Mouse (Mus musculus) heart, postnatal 10 days (tissue): ENCODE measurements around the gene Itga10. TPM values are rescaled to one million over a fixed set of nuclear protein-coding genes. Genes with fewer than 3 reads are reported as not detected.
"Not testable (repeated sequence)": the region's sequence is repeated elsewhere in the genome, so short reads cannot be mapped to it uniquely, and the experiment has no call there.

Source experiments
- DNase-seq, 2 experiments: peaks; one replicate each; pipeline ENCODE4 v3.0.0; 2021
- intact Hi-C: fragments of 180-260 bp; cut with DNase I; formaldehyde crosslinking; loops from one replicate; pipeline ENCODE4 v1.15.1; 2025
- total RNA-seq, 2 experiments: library from RNA; stranded (reverse); gene quantifications; 2 replicates each; pipeline ENCODE4 v1.2.3; 2021

Gene Itga10
- total RNA-seq, 2 experiments from 2014 or later = 0.60 to 1.5 TPM

DNA sequence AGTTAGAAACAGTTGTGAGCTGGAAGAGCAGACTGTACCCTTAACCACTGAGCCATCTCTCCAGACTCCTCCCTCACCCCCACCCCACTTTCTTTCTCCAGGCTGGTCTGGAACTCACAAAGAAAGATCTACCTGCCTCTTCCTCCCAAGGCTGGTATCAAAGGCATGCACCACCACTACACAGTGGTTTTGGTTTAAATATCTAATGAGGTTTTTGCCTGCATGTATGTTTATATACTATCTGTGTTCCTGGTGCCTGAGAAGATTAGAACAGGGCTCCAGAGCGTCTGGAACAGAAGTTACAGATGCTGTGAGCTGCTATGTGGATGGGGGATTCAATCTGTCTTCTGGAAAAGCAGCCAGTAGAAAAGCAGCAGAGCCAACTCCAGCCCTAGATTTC is 11.4 kb upstream of the Itga10 start:
- intact Hi-C loops = loop anchor here (2.0 kb wide), 1 partner anchor 31 kb away; no protein-coding TSS in a partner anchor

DNA sequence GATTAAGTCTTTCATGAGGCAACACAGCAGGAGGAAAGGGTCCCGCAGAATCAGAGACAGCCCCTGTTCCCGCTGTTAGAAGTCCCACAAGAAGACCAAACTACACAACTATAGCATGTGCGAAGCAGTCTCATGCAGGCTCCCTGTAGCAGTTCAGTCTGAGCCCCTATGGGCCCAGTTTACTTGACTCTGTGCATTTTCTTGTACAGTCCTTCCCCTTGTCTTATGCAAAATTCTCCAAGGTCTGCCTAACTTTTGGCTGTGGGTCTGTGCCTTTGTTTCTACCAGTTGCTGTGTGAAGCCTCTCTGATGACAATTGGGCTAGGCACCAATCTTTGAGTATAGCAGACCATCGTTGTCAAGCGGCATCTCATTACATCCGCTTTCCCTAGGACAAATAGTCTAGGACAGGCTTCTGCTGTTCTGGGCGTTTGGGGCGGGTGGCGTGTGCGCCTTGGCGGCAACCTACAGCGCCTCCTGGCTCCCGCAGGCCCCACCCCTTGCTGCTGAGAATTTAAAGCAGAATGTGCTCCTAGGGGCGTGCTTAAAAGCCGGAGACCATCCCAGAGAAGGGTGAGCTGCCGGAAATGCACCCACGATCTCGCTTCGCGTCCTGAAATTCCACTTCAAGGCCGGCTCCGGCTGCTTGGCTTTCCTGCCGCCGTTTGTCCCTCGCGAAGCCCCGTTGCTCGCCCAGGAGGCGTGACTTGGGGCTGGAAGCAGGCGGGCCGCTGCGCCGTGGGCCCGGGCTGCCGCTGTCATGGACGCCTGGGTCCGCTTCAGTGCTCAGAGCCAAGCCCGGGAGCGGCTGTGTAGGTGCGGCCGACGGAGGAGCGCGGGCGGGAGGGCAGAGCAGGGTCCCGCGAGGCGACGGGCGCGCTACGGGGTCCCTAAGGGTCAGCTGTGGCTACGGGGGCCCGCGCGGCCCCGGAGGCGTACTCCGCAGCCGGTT is 10.2 kb upstream of the Itga10 start, which contains the start of the genes Pex11b and Gm42957:
Pex11b (plus strand) TSS at position 449 of the 952 bp plus-strand sequence.
Gm42957 (plus strand) TSS at position 547 of the 952 bp plus-strand sequence.
- intact Hi-C loops = loop anchor here (2.0 to 5.0 kb wide), 2 partner anchors 32 to 62 kb away; partner anchors contain the start of gene Pias3
- DNase-seq = peak; percentile 94

More for the DNA sequence above, 11.4 kb upstream of the Itga10 start:
- DNase-seq = no peak

DNA sequence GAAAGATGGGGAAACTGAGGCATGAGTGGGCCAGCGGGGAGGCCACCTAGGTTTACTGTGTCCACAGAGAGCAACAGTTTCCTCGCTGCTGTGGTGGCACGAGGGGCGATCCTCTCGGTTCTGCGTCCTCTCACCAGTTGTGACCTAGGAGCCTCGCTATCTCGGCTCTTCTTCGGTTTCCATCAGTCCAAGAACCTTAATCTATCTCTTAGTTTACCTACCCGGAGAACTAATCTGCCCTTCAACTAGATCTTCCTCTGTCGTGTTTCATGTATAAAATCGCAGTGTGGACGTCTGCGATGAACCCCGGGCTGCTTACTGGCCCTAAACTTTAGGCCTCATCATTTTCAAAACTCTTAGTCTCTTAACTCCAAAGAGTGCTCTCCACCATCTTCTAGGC is 9.5 kb upstream of the Itga10 start:
- intact Hi-C loops = loop anchor here (2.0 to 5.0 kb wide), 2 partner anchors 33 to 61 kb away; partner anchors contain the start of gene Pias3
- DNase-seq = no peak

DNA sequence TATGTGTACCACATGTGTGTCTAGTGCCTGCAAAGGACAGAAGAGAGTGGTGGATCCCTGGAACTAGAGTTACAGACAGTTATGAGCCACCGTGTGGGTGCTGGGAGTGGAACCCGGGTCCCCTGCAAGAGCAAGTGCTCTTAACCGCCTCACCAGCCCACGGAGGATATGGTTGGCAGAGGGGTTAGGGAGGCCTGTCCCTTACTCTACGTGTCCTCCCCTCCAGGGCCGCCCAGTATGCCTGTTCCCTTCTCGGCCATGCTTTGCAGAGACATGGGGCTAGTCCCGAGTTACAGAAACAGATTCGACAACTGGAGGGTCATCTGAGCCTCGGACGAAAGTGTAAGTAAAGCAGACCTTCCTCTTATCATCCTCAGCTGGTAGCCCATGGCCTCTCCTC is 8.9 kb upstream of the Itga10 start:
- no peak for DNase-seq
- intact Hi-C loops = loop anchor here (5.0 kb wide), 1 partner anchor 61 kb away; the partner anchor contains the start of gene Pias3

DNA sequence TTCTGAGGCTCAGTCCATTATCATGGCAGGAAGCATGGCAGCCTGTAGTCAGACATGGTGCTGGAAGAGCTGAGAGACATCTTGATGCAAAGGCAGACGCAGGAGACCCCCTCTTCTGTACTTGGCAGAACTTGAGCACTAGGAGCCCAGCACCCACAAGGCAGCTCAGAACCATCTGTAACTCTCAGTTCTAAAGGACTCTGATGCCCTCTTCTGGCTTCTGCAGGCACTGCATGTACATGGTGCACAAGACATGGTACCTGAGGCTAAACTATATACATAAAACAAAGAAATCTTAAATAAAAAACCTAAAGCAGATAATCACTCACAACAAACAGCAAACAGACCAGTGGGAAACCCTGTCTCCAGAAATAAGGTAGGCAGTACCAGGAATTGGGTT is 6.2 kb upstream of the Itga10 start:
- DNase-seq = peak; percentile 57 to 71
- intact Hi-C loops = loop anchor here (2.0 to 5.0 kb wide), 3 partner anchors 58 to 92 kb away; partner anchors contain the start of gene Pias3

DNA sequence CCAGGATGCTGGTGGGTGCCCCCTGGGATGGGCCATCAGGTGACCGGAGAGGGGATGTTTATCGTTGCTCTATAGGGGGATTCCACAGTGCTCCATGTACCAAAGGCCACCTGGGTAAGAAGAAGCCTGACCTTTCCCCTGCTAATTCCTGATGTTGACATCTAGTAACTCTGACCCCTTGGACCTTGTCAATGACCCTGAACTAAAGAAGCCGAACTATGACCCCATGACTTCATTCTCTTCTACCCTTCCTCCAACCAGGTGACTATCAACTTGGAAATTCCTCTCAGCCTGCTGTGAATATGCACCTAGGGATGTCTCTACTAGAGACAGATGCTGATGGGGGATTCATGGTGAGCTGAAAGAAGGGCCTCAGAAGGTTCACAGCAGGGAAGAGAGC is 2.0 kb downstream of the Itga10 start:
- intact Hi-C loops = no loop called here
- no peak for DNase-seq

DNA sequence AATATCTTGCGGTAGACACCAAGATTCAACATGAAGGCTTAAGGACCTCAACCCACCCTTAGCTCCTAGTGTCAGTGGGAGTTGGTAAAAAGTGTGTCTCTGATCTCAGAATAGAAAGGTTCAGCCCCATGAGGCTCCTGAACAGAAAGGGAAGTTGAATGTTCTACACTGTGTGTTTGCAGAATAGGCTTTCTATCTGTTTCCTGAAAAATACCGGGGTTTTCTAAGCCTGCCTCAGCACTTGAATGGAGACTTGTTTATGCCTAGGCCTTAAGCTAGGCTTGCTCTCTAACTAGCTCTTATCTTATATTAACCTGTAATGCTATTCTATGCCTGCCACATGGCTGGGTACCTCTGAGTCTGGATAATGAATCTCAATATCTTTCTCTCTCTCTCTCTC is 15.5 kb downstream of the Itga10 start:
- DNase-seq = no peak
- intact Hi-C loops = no loop called here

DNA sequence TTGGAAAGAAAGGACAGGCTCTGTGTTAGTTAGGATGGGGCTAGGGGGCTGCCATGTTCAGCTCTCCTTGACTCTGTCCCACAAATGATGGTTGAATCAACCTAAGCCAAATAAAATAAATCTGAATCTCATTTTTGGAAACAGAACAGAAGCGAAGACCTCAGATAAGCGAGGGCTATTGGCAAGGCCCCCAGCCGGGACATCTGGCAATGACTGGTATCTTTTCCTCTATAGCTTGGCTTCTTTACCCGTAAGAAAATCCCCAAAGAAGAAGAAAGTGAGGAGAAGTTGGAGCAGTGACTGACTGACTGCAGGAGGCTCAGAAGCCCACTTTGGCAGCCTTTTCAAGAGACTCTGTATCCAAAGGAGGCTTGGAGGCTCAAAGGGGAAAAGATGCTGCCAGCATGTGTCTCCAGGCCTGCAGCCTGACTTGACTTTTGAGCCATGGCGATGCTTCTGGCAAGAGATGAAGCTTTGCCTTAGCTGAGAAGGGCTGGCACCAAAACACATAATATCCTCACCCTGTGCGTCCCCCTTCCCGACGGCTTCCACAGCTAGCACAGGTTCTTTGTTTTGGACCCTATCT is 17.4 kb downstream of the Itga10 start:
- intact Hi-C loops = loop anchor here (2.0 kb wide), 2 partner anchors 18 to 116 kb away; partner anchors contain the start of gene Itga10
- DNase-seq = no peak

DNA sequence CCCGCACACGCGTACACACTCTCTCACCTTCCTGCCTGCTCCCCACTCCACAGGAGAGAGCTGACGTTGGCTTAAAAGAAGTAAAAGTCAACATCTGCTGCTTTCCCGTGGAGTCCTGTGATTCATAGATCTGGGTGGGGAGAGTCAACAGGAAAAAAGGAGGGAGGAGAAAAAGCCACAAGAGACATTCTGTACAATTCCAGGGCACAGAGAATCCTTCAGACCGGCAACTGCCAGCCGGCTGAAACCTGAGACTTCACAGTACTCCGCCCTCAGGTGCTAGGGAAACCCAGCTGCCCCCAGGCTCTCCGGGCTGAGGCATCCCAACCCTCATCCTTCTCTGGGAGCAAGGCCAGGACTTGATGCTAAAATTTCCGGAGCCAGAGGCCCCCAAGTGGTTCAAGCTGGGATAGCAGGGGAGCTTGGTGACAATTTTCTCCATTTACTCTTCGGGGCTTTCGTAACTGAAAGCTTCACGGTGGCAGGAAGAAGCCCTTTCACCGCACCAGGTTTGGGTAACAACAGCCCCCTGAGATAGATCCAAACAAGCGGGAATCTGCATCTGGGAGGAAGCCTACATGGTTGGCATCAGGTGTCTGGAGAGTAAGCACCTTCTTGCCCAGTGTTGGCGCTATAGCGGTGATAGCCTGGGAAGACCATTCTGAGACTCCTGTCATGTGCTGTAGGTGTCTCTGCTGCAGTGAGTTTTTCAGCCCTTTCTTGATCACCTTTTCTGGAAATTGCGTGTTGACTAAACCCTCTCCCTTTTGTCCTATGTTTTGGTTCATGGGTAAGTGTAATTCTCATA is 18.3 kb downstream of the Itga10 start:
- peak; percentile 89 to 95 for DNase-seq
- intact Hi-C loops = loop anchor here (2.0 kb wide), 2 partner anchors 19 to 117 kb away; partner anchors contain the start of gene Itga10

DNA sequence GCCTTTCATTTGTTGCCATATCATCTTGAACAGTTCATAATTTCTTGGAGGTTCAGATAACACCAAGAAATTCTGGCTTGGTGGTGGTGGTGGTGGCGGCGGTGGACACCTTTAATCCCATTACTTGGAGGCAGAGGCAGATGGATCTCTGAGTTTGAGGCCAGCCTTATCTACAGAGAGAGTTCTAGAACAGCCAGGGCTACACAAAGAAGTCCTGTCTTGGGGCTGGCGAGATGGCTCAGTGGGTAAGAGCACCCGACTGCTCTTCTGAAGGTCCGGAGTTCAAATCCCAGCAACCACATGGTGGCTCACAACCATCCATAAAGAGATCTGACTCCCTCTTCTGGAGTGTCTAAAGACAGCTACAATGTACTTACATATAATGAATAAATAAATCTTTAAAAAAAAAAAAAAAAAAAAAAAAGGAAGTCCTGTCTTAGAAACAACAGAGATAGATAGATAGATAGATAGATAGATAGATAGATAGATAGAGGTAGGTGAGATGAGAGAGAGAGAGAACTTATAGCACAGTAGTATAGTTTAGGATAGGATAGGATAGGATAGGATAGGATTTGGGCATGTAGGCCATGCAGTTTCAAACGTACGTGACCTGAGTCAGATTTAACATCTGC is 20.5 kb downstream of the Itga10 start:
- DNase-seq = not testable (repeated sequence)
- intact Hi-C loops = loop anchor here (5.0 kb wide), 1 partner anchor 41 kb away; the partner anchor contains the start of gene Nudt17

DNA sequence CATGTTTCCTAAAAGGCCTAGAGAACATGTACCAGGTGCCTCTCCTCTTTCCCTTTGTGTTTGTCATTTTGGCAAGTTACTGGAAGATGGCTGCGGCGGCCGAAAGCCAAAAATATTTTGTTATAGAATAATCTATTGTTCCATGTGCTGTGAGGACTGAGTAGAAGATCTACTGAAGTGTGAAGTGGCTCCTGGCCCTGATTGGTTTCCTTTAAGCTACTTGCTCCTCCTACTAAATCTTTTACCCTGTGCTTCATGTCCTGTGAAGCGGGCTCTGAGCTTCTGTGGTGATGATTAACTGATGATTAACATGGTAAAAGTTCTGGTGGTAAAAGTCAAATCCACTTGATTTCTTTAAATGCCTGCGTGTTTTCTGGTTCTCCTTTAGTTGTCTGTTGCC is 21.5 kb downstream of the Itga10 start:
- intact Hi-C loops = loop anchor here (5.0 kb wide), 1 partner anchor 40 kb away; the partner anchor contains the start of gene Nudt17
- no peak for DNase-seq

DNA sequence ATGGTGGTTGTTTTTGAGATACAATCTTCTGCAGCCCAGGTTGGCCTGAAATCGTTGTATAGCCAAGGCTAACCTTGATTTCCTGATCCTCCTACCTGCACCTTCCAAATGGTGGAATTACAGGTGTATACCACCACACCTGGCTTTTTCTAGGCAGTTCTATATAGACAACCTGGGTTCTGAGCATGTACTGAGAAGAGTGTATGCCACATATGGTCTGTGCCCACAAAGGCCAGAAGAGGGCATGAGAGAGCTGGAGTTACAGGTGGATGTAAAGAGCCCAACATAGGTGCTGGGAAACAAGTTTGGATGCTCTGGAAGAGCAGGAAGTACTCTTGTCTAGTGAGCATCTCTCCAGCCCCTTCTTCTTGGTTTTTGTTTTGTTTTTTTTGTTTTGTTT is 21.9 kb downstream of the Itga10 start:
- intact Hi-C loops = loop anchor here (5.0 kb wide), 1 partner anchor 40 kb away; the partner anchor contains the start of gene Nudt17
- no peak for DNase-seq

DNA sequence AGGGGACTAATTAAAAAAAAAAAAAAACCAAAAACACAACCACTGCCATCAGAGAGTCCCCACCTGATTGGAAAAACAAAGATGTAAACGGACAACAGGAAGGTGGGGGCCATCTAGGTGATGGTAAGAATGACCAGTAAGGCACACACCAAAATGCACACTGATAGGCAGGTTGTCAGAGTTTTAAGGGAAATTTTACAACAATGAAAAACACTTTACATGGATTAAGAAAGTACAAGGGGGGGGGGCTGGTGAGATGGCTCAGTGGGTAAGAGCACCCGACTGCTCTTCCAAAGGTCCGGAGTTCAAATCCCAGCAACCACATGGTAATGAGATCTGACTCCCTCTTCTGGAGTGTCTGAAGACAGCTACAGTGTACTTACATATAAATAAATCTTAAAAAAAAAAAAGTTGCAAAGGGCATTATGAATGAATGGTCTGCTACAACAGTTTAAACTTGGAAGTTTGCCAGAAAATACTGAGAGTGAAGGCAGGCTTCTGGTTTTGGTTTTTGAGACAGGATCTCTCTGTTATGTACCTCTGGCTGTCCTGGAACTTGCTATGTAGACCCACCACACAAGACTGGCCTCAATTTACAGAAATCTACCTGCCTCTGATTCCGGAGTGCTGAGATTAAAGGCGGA is 23.2 kb downstream of the Itga10 start:
- DNase-seq = no peak
- intact Hi-C loops = loop anchor here (5.0 kb wide), 1 partner anchor 39 kb away; the partner anchor contains the start of gene Nudt17

DNA sequence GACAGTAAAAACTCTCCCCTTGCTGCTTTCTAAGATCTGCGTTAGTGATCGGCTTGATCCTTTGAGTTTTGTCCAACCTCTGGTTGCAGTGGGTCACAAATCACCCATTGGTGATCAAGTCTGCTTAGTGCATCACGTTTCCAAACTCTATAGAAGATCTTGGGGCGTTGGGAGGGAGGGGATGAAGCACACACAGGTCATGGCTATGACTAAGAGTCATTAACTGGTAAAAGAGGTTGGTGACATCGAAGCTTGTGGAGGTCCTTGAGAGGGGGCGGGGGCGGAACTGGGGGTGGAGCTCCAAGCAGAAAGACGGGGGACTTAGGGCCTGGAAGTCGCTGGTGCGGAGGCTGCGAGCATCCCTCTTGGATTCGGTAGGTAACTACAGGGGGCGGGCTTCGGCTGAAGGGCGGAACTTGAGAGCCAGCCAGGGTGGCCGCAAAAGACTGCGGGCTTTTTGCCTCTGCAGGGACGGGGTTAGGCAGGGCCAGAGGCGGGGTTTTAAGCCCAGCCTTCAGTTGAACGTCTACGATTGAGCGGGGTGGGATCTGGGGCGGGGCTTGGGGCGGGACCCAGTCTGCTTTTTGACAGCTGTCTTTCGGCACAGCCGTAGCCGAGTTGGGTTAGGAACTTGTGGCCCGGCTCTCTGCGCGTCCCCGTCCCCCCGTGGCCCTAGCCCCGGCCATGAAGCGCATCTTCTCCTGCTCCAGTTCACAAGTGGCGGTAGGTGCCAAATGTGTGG is 24.5 kb downstream of the Itga10 start, which contains the start of gene Ankrd35:
Ankrd35 (plus strand) TSS at position 405 of the 742 bp plus-strand sequence.
- intact Hi-C loops = loop anchor here (5.0 kb wide), 1 partner anchor 37 kb away; the partner anchor contains the start of gene Nudt17
- DNase-seq = peak; percentile 82 to 85

DNA sequence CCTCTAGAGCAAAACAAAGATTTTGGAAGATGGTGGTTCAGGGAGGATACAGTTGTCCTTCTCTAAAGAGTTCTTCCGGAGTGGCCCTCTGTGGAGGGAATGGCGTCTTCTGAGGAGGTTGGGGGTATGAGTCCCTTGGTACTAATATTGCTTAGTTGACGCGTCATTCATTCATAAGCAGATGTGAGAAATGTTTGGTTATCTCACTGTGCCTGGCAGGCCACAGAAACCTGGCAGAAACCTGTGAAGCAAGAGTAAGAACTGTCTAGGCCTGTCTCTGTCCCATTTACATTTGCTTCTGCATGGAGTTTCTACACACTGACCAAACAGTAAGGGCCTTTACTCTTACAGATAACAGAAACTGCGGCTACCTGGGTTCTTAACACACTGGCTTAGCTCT is 26.1 kb downstream of the Itga10 start:
- intact Hi-C loops = no loop called here
- no peak for DNase-seq

DNA sequence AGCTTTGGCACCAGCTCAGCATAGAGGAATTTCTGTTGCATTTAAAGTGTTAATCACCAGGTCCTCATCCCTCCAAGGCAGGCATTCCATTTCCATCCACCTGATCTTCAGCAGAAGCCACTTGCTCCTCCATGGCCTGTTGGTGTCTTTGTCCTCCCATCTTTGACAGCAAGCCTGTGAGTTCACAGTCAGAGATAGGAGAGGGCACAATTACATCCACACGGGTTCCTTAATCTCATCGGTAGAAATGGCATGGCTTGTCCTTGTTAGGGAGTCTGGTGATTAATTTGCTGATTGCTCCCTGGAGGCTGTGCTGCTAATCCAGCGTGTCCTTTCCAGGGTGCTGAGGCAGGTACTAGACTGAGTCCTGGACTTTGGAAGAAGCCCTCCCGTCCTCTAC is 28.1 kb downstream of the Itga10 start:
- no peak for DNase-seq
- intact Hi-C loops = no loop called here

DNA sequence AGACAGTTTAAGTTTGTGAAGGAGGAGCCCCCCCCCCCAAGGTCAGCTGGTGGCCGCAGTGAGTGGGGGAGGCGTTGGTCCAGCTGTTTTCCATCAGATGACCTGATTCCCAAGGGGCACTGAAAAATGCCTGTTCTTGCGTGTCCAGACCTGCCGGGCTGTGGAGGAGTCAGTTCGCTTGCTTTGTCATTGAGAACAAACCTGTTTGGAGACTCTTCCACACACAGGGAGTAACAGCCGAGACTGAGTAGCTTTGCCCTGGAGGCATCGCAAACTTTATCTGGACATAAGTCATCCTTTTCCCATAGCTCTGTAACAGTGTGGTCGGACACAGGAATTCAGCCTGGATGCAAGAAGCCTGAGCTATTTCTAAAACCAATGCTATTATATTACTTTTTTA is 29.1 kb downstream of the Itga10 start:
- no peak for DNase-seq
- intact Hi-C loops = no loop called here

DNA sequence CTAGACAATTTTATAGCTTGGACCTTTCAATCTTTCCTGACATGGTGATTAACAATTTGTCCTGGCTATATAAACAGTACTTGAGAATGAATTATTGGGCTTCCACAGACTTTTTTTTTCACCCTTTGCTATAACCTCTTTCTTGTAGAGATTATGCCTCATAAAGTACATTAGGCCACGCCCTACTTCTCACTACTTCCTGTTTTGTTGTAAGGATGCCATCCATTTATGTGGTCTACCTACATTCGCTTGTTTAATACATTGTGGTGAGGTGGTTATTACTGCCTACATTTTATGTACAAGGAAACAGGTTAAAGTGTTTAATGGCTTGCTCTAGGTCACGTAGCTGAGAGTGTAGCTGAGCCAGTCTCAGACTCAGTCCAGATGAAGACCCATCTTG is 29.8 kb downstream of the Itga10 start:
- intact Hi-C loops = no loop called here
- DNase-seq = no peak
